Mouse (Mus musculus): ENCODE measurements around the gene Pax4.
A peak's percentile ranks its signal among the peaks of the same experiment; 100 is the strongest.

Gene Pax4

DNA sequence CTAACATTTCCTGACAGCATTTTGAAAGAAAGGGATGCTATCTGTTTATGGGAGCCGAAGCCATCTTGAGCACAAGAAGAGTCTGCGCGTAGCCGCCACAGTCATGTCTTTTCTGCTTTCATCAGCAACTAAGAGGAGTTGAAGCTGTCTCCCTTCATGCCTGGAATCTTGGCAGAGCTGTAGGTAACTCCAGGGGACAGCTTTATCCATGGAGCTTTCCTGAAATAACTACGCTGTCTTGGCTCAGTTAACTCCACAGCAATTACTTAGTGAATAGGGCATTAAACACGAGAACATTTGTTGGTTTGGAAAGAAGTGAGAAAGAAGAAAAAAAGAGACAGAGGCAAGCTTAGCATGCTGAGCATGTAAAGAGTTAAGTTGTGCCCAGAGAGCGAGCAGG is 1.2 kb downstream of the Pax4 start:
- DNase-seq (ENCODE audit: low spot score) = no peak

DNA sequence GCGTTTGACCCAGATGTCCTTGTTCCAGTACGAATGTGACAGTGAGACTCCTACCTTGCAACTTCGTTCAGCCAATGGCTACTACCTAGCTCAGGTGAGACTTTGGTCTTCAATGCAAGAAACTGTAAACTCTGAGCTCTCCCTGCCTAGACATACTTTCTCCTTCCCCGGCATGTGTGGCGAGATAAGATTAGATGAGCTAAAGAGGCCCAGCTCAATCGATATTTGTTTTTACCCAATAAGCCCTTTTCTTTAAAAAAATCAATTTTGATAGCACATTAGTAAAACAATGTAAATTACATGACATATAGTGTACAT is 17.7 kb downstream of the Pax4 start:
- no peak for DNase-seq (ENCODE audit: low spot score)

DNA sequence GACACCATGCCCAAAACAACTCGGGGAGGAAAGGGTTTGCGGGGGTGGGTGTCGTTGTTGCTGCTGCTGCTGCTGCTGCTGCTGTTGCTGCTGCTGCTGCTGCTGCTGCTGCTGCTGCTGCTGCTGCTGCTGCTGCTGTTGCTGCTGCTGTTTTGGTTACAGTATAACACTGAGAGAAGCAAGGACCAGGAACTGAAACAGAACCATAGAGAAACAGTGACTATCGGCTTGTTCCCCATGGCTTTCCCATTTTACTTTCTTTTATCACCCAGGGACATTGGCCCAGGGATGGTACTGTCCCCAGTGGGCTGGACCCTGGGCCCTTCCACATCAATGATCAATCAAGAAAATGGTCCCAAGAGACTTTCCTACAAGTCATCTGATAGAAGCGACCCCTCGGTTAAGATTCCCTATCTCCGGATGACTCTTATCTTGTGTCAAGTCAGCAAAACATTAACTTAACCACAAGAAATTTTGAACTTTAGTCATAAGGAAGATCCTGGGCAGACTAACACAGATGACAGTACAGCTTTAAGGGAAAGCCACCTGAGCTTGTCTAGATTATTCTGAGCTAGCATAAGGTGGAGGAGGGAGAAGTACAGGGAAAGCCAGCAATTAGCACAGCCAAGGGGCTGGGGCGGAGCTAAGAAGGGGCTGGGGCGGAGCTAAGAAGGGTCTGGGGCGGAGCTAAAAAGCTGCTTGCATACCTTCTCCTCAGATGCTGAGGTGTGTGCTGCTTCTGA is 18.2 kb downstream of the Pax4 start:
- DNase-seq (ENCODE audit: low spot score) = no peak

DNA sequence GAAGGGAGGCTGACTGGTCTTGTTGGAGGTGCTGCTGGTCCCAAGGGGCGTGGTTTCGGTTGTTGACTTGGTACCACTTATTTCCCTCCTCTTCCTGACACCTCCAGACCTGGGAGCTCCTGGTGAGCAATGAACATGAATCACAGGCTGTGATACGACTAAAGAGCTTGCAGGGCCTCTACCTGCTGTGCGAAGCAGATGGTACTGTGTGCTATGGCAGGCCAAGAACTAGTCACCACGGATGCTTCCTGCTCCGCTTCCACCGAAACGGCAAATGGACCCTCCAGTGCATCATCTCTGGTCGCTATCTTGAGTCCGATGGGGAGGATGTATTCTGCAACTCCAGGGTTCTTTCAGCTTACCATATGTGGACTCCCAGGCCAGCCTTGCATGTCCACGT is 19.3 kb downstream of the Pax4 start:
- DNase-seq (ENCODE audit: low spot score) = no peak

DNA sequence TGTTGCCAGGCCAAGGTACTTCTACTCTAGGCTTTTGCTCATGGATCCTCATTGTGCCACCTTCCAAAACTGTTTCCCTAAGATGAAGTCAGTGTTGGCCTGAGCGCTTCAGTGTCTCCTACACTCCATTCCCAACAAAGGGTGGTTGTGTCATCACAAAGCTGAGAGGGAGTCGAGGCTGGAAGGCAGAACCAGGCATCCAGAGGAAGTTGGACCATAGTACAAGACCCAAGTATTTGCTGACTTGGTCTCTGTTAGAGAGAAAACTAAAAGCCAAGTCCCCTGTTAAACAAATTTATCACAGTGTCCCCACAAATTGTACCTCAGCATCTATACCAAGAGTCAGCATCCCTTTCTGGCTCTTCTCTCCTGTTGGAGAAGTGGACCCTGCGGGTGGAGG is 20.9 kb downstream of the Pax4 start, which contains the start of gene Gcc1:
Gcc1 (minus strand) TSS at position 101 of the 400 bp plus-strand sequence.
- DNase-seq (ENCODE audit: low spot score) = no peak

DNA sequence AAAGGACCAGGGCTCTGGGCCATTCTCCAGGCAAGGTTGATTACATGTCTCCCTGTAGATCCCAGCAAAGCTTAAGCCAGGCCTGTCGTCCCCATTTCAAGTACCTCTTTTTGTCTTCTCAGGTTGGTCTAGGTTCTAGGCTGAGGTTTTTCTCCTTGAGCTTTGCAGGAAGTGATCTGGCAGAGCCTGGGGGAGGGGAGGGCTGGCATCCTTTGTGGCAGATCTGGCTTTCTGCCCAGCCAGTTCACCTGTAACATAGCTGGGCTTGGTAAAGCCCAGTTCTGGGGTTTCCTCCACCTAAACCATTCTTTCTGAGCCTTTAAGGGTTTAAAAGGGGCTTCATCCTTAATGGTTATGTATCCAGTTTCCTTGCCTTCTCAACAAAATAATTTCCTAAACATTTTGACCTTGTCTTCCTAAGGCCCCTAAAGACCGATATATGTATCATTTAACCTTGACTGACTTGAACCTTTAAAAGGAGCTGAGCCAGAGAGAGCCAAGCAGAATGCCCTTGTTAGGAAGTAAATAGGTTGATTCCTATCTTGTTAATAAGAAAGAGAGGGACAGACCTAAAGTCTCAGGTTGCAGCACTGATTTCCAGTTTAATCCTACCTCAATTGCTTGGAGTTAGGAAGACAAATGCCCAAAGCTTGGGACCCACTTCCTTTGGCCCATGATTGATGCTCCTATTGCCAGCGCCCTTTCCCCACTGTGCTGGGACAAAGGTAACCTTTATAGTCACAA is 21.9 kb downstream of the Pax4 start, which contains the start of gene Fscn3:
Fscn3 (plus strand) TSS at position 694 of the 744 bp plus-strand sequence.
- no peak for DNase-seq (ENCODE audit: low spot score)

DNA sequence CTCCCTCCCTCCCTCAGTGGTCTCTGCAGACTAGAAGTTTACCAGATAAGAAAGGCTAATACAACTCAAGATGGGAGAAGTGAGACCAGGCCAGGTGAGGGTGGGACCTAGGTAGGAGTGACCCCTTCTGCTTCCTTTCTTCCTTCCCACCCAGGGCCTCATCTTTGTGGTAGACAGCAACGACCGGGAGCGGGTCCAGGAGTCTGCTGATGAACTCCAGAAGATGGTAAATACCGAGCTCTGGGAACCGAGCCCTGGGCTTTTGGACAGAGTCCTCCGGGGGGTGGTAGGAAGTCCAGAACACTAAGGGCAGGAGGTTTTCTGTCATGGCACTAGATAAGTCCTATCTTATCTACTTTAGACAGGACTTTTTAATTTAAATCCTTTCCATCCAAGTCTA is 24.1 kb downstream of the Pax4 start:
- DNase-seq (ENCODE audit: low spot score) = no peak

DNA sequence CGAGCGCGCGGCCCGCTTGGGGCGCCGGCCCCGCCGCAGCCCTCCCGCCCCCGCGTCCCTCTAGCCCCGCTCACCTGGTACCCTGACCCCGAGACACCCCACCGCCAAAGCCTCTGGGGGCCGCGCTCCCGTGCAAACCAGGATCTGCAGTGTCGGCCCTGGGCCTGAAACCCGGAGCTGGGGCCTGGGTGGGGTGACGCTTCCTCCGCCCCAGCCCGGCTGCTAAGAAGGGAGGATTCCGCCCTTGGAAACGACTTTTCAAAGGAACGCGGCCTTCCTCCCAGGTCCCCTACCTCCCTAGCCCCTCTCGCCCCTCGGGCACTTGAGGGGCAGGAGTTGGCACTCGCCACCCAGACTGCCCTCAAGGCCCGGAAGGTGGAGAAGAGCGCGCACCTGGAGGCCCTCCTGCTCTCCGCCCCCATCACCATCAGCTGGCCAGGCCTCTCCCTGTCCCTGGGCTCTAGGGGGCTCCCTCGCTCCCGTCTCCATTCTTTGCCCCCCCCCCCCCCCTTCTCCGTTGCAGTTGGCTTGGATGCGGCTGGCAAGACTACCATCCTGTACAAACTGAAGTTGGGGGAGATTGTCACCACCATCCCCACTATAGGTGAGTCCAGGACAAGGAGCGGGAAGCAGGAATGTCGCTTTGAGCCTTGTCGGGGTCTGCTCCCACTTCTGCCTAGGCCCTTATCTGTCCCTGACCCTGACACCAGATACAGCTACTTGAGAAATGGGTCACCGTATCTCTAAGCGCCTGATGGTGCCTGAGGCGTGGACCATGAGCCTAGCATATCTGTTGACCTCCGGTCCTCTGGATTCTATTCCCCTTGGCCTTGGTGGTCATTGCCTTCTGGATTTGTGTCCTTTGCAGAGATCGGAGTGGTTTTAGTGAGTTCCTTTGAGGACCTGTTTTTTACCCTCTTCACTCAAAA is 25.1 kb downstream of the Pax4 start:
- DNase-seq (ENCODE audit: low spot score) = no peak

DNA sequence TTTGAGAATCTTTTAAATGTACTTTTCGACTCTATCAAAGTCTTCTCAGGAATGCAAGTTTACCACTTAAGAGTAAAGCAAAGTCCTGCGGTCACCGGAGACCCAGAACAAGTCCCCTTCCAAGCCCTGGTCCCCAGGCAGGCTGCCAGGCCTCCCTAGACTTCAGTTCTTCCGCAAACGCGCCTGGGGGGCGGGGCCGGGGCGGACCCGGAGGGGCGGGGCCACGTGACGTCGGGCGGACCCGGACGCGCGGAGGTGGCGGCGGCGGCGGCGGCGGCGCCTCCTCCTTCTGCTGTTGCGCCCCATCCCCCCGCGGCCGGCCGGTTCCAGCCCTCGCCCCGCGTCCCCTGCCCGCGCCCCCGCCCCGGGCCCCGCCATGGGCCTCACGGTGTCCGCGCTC is 25.8 kb downstream of the Pax4 start, which contains the start of gene Arf5:
Arf5 (plus strand) TSS at position 248 of the 400 bp plus-strand sequence.
- DNase-seq (ENCODE audit: low spot score) = peak; percentile 86

DNA sequence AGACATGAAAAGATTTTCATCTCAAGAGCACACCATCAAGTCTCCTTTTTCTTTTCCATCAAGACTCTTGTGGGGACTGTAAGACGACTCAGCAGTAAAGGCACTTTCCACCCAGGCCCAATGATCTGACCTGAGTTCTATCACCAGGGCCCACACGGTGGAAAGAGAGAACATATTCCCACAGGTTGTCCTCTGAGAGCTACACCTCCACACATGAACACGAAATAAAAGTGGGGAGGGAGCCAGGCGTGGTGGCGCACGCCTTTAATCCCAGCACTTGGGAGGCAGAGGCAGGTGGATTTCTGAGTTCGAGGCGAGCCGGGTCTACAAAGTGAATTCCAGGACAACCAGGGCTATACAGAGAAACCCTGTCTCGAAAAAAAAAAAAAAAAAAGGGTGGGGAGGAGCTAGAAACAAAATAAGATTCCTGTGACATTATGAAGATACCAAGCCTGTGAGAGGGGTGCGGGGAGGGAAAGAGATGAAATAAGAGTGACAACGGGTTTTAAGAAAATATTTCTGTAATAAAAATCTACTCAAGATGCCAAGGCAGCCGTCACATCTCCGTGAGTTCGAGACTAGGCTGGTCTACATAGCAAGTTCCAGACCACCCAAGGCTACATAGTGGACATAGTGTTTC is 26.4 kb downstream of the Pax4 start:
- DNase-seq (ENCODE audit: low spot score) = no peak

DNA sequence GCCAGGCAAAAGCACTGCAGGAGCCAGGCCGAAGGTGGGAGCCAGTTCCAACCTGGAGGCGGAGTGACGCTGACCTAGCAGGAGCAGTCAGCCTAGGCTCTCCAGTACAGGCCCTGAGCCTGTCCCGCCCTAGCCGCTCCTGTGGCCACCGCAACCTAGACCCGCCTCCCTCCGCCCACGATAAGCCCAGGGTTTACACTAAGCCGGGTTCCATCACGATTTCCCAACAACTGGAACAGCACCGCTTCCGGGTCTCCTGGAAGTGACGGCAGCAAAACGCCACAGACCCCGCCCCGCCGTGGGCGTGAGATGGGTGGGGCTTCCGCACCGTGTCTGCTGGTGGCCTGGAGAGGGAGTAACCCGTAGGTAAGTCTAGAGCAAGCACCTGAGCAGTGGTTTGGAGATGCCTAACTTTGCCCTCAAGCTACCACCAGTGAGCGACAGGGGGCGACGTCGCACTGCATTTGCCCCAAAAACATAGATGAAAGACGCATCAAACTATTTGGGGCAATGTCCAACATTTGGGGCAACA is 27.6 kb downstream of the Pax4 start:
- peak; percentile 81 for DNase-seq (ENCODE audit: low spot score)

DNA sequence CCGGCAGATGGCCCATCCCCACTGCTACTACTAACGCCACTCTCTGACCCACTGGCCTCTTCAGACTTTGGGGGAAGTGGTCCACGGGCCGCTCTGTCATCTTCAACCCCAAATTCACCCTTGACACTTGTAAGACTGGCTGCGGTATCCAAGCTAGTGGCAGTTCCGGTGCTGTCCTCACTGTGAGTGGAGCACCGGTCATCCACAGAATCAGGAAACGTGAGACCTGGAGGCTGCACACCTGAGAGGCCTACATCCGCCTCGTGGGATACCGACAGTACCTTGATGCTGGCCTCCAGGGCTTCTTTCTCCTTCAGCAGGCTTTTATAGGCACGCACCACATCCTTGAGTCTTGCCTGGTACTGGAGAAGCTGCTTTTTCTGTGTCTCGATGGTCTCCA is 28.3 kb downstream of the Pax4 start:
- no peak for DNase-seq (ENCODE audit: low spot score)

DNA sequence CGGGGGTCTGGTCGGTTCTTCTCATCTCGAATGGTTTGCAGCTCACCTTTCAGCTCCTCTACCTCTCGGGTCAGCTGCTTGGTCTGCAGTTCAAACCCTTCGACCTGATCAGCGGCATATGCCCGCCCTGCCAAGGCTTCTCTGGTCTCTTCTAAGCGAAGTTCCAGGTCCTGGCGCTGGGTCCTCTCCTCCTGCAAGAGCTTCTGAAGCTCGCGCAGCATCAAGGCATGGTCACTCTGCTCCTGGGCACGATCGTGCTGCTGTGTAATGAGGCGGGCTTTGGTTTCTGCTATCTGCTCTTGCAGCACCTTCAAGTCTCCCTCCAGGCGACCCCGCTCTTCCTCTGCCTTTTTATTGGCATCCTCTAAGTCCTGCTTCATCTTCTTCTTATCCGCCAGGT is 28.8 kb downstream of the Pax4 start:
- no peak for DNase-seq (ENCODE audit: low spot score)

DNA sequence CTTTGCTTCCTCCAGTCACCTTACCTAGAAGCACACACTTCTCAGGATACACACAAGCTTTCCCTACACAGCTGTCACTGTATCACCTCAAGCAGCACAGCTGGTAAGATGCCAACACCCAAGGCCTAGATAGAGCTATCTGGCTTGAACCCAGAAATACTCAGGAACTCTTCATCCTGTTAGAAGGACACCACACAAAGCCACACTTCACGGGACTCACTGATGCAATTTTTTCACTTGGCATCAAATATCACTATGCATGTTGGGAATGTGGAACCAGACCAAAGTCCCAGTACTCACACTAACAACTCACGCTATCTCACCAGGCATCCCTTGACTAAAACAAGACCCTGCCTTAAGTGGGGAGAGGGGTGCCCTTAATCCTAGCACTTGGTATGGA is 29.5 kb downstream of the Pax4 start:
- no peak for DNase-seq (ENCODE audit: low spot score)

DNA sequence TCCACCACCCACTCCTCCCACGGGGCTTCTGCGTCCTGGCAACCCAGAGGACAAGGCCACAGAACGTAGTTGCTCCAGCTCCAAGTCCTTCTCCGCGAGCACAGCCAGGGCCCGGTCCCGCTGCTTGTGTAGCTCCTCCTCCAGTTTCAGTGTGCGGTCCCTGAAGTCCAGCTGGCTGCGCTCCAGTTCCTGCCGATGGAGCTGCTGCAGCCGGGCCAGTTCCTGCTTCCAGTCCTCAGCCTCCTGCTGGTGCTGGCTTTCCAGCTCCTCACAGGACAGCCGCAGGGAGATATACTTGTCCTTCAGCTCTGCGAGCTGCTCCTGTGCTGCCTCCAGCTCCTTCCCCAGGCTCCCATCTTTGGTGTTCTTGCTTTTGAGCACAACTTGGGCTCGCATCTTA is 30.7 kb downstream of the Pax4 start:
- no peak for DNase-seq (ENCODE audit: low spot score)

DNA sequence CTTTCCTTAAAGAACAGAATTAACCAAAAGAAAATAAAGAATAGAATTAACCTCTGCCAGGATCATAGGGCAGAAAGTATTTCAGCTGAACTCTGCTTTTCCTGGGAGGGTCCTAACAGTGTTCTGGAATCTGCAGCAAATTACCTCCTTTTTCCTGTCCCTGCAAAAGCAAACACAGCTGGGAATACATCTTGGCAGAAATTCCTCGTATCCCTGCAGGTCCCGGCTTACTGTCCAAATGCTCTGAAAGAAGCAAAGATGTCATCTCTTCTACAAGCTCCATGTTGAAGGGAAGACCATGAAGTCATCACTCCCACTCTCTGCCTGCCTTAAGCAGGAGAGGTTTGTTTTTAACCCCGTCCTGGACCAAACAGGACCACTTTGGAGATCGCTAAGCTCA is 32.2 kb downstream of the Pax4 start:
- DNase-seq (ENCODE audit: low spot score) = no peak

DNA sequence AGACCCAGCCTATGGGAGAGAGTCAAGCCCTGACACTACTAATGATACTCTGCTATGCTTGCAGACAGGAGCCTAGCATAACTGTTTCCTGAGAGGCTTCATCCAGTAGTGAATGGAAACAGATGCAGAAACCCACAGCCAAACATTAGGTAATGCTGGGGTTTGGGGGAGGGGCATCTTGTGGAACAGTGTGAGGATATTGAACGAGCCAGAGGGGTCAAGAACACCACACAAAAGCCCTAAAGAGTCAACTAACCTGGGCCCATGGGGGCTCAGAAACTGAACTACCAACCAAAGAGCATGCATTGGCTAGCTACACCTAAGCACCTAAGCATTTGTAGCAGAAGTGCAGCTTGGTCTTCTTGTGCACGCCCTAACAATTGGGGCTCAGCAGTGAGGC is 37.9 kb downstream of the Pax4 start:
- DNase-seq (ENCODE audit: low spot score) = no peak

DNA sequence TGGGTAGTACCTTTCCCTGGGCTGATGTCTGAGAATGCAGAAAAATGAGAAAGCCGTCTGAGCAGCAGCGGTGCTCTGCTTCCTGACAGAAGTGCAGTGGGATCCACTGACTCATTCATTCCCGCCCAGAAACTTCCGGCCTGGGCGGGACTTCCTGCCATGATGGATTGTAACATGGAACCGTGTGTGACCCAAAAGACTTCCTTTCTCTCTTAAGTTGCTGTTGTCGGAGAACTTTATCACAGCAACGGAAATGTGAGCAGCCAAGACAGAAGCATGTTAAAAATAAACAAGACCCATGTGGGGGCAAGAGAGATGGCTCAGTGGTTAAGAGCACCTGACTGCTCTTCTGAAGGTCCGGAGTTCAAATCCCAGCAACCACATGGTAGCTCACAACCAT is 39.1 kb downstream of the Pax4 start:
- DNase-seq (ENCODE audit: low spot score) = no peak

DNA sequence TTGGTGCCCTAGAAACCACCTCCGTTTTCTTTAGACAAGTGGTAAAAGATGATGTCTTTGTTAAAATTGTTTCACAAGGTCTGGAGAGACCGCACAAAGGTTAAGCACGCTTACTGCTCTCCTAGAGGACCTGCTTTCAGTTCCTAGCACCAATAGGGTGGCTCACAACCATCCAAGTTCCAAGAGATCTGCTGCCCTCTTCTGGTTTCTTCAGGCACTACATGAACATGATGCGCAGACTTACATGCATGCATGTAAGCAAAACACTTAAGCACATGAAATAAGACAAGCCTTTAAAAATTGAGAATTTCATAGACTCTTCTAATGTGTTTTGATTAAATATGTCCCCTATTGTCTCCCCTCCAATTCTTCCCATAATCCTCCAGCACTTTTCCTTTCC is 49.4 kb downstream of the Pax4 start:
- no peak for DNase-seq (ENCODE audit: low spot score)

DNA sequence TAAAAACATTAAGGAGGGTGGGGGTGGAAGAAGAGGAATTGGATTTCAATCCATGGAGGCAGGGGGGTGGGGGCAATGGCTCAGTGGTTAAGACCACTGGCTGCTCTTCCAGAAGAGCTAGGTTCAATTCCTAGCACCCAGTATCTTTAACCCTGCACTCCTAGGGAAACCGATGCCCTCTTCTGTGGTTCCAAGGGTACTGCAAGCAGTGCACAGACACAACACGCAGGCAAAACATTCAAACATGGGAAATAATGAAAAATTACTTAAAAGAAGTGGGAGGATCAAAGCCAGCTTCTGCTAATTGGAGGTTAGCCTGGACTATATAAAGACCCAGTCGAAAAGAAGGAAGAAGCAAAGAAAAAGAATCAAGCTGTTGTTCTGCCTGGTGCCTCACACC is 50.4 kb downstream of the Pax4 start:
- DNase-seq (ENCODE audit: low spot score) = no peak

DNA sequence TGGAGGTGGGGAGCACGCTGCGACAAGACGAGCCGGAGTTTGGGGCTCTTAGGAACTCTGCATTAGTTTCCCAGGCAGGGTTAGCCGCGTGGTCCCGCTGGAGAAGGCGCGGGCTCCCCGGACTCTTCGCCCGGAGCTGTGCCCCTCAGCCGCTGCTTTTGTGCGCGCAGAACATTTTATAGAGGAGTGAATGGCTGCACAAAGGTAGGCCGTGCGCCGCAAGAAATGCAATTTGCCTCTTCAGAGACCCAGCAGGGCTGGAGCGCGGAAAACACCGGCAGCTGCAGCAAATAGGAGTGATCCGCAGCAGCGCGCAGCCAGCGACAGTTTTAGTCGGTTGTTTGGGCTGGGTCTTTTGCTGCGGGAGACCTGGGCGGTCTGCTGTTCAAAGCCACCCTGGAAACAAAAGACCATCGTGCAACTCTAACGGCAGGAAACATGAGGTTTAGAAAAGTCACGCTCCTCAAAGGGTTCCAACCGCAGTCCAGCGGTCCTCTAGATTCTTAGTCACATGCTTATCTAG is 51.4 kb downstream of the Pax4 start, which contains the start of gene Zfp800:
Zfp800 (minus strand) TSS at position 325 of the 523 bp plus-strand sequence.
- DNase-seq (ENCODE audit: low spot score) = no peak
